Mouse (Mus musculus) liver, embryonic 14.5 days (tissue): Measurements from ENCODE around the gene B020031M17Rik.
"Not testable (repeated sequence)": the region's sequence is repeated elsewhere in the genome, so short reads cannot be mapped to it uniquely, and the experiment has no call there.

Experiments used
- CTCF ChIP-seq: IDR thresholded peaks from 2 replicates; pipeline ENCODE4 v1.5.1; 2016; ENCODE audit warnings: antibody characterized with exemption, low read depth, control low read depth
- EP300 ChIP-seq: IDR thresholded peaks from 2 replicates; pipeline ENCODE4 v1.6.1; 2016; ENCODE audit warnings: antibody characterized with exemption, low read depth

DNA sequence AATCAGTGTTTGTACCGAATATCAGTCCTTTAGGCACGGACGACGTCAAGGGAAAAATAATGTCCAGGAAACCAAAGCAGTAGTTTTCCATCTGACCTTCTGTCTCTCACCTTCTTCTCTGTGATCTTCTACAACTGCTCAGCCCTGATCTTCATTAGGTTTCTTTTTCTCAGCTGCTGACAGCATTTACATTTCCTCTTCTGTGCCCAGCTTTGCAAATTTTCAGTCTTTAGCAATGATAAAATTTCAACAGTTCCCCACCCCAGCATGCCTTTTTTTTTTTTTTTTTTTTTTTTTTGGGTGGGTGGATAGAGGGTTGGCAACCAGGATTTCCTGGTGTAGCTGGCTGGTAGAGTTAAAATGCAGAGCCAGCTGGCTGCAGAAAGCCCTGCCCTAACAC lies 48.6 kb upstream of the B020031M17Rik start:
- not testable (repeated sequence) for TF ChIP-seq EP300, CTCF
